ENCODE assay signal across 27 mouse cellular contexts in genomic region chr2:119177384-119177939, GRCm38 (mm10). TPM values are rescaled to one million over a fixed set of nuclear protein-coding genes. Genes with fewer than 3 reads are reported as not detected.
"Had no signal": no experiment of that assay in that cellular context is flagged by ENCODE, and none has a peak within 500 bp of the region (broad histone marks: within the 10 kb centered on the region; RNA-seq: fewer than 3 reads in every experiment).

No protein-coding gene starts in this region.

- H3K27ac ChIP-seq: heart, adult 2 months; heart, embryonic 13.5 days; heart, embryonic 15.5 days; hindbrain, embryonic 13.5 days; hindbrain, embryonic 15.5 days; hindbrain, postnatal 0 days; kidney, embryonic 15.5 days; kidney, postnatal 0 days; layer of hippocampus, adult 2 months; left cerebral cortex, adult 2 months; limb, embryonic 10.5 days; limb, embryonic 12.5 days; liver, embryonic 13.5 days had no signal

- H3K9ac ChIP-seq: heart, embryonic 13.5 days; heart, embryonic 15.5 days; hindbrain, embryonic 13.5 days; hindbrain, embryonic 15.5 days; kidney, embryonic 15.5 days; limb, embryonic 12.5 days; liver, embryonic 13.5 days had no signal

- H3K27me3 ChIP-seq: heart, embryonic 15.5 days; hindbrain, embryonic 13.5 days; hindbrain, embryonic 15.5 days; kidney, embryonic 15.5 days; limb, embryonic 12.5 days; liver, embryonic 13.5 days had no signal

- ATAC-seq: hindbrain, postnatal 0 days had no signal

- DNase-seq: gastrocnemius, postnatal 14 days; gastrocnemius, postnatal 36 days; heart, adult 11 months; heart, adult 2 months; heart, postnatal 14 days; heart, postnatal 36 days; liver; liver, embryonic 13.5 days had no signal

- H3K9me3 ChIP-seq: heart, embryonic 13.5 days; heart, embryonic 15.5 days; hindbrain, embryonic 13.5 days; hindbrain, embryonic 15.5 days; kidney, embryonic 15.5 days; limb, embryonic 10.5 days; limb, embryonic 12.5 days; liver, embryonic 13.5 days had no signal

- H3K4me3 ChIP-seq: heart, adult 2 months; heart, embryonic 13.5 days; heart, embryonic 15.5 days; hindbrain, embryonic 13.5 days; hindbrain, embryonic 15.5 days; kidney, embryonic 15.5 days; layer of hippocampus, adult 2 months; left cerebral cortex, adult 2 months; limb, embryonic 10.5 days; limb, embryonic 12.5 days; liver, embryonic 13.5 days had no signal

- H3K4me2 ChIP-seq: heart, embryonic 11.5 days; heart, embryonic 13.5 days; heart, embryonic 15.5 days; hindbrain, embryonic 13.5 days; hindbrain, embryonic 15.5 days; kidney, embryonic 15.5 days; limb, embryonic 12.5 days; liver, embryonic 11.5 days; liver, embryonic 13.5 days had no signal

RNA-seq across cellular contexts. Expression of gene Gm14137, which starts 3.2 kb away (rescaled TPM):
- total RNA-seq: gastrocnemius, adult 18-20 months; gastrocnemius, adult 8-10 months; gastrocnemius, postnatal 36 days; heart, adult 2 months; heart, postnatal 14 days; heart, postnatal 36 days; hematopoietic stem cell, adult 5-6 weeks; hindbrain, postnatal 0 days; layer of hippocampus, adult 2 months; layer of hippocampus, postnatal 25 days; left cerebral cortex, adult 2 months; left cerebral cortex, postnatal 14 days; left cerebral cortex, postnatal 36 days had no signal
- polyA plus RNA-seq: heart, embryonic 11.5 days had no signal

RNA-seq across cellular contexts. Expression of gene Gchfr, which starts 9.9 kb away (rescaled TPM):
- total RNA-seq: gastrocnemius, adult 8-10 months; gastrocnemius, postnatal 36 days; layer of hippocampus, adult 2 months; layer of hippocampus, postnatal 25 days; left cerebral cortex, adult 2 months; left cerebral cortex, postnatal 14 days; left cerebral cortex, postnatal 36 days had no signal
